Mouse (Mus musculus) left cerebral cortex, adult 2 months (tissue): ENCODE results near the gene Eapp. TPM values are rescaled to one million over a fixed set of nuclear protein-coding genes. Genes with fewer than 3 reads are reported as not detected.
"Not testable (repeated sequence)": the region's sequence is repeated elsewhere in the genome, so short reads cannot be mapped to it uniquely, and the experiment has no call there.

Experiments
- DNase-seq, 2 experiments: peaks; one replicate each; pipeline ENCODE4 v3.0.0; 2021 to 2022; ENCODE audit warnings: low spot score in 2 of 2, mixed read lengths in 1 of 2; ENCODE audit errors: extremely low spot score in 1 of 2
- H3K27ac ChIP-seq: fragments of 200-600 bp; 2 replicates; pipeline ENCODE4 v1.8.1; 2022
- H3K4me3 ChIP-seq: fragments of 200-600 bp; 2 replicates; pipeline ENCODE4 v1.8.1; 2022
- CTCF ChIP-seq: fragments of 200-600 bp; IDR thresholded peaks from 2 replicates; pipeline ENCODE4 v1.8.1; 2022; ENCODE audit warnings: antibody characterized with exemption, mild to moderate bottlenecking, moderate library complexity
- intact Hi-C: fragments of 180-260 bp; cut with DNase I; formaldehyde crosslinking; loops from one replicate; pipeline ENCODE4 v1.15.1; 2025
- long read RNA-seq, 2 experiments: library from polyadenylated mRNA; stranded (forward); transcript quantifications; one replicate each; pipeline ENCODE4 v2.0.0; 2021; ENCODE audit warnings: borderline mapping rate in 2 of 2
- total RNA-seq, 2 experiments: library from RNA; stranded (reverse); gene quantifications; 2 replicates each; pipeline ENCODE4 v1.2.3; 2021

Gene Eapp
- total RNA-seq = 10 to 100 TPM; 37.7 to 42.4 TPM
- long read RNA-seq, experiment 1, full-length matches to known transcripts = 24 of 46 reads
- long read RNA-seq, experiment 1, partial matches to known transcripts = 6 of 46 reads
- long read RNA-seq, experiment 1, other reads (novel, unspliced or antisense) = 16 of 46 reads
- long read RNA-seq, experiment 2, full-length matches to known transcripts = 12 of 19 reads
- long read RNA-seq, experiment 2, partial matches to known transcripts = 2 of 19 reads
- long read RNA-seq, experiment 2, other reads (novel, unspliced or antisense) = 5 of 19 reads

- Histone ChIP-seq H3K4me3 (peak within 1 kb of the TSS; percentile 98), H3K27ac (peak within 1 kb of the TSS; percentile 98)
- no peak; the same call in 1 of the 2 replicates for TF ChIP-seq CTCF
- intact Hi-C loops = loop anchor here (1.0 to 5.0 kb wide), 2 partner anchors 39 to 312 kb away; partner anchors contain the start of gene Sptssa
- DNase-seq = peak; percentile 95 to 96
Measured at GRCm38 (mm10) chr12:54695511-54696241, at the start of gene Eapp. TSS of gene Eapp (minus strand) at chr12:54695897.

DNA sequence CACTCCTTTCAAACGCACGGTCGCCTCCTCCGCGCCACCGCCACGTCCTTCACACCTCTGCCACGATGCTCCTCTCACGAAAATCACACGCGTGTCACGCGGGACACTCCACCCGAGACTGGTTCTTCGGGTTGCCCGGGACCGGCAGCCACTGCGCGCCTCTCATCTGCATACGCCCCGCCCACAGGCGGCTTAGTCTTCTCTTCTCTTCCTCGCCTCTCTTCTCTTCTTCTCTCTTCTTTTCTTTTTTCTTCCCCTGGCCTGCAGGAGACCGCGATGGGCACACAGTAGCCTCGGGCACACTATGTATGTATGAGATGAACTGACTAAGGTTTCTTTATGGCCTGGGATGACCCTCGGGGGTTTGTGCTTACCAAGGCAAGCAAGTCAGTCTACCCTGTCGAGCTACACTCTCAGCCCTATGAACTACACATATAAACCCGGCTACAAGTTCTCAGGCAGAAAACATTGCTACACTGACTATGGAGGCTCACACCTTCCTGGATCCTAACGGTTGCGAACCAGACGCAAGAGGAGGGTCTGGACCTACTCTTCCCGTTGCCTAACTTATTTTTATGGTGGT is 43.1 kb upstream of the Eapp start:
- peak overlapping the region; percentile 78; the same call in 1 of the 2 replicates for H3K27ac ChIP-seq
- DNase-seq, intact Hi-C loops: not testable (repeated sequence)
- peak overlapping the region; percentile 37 for H3K4me3 ChIP-seq

DNA sequence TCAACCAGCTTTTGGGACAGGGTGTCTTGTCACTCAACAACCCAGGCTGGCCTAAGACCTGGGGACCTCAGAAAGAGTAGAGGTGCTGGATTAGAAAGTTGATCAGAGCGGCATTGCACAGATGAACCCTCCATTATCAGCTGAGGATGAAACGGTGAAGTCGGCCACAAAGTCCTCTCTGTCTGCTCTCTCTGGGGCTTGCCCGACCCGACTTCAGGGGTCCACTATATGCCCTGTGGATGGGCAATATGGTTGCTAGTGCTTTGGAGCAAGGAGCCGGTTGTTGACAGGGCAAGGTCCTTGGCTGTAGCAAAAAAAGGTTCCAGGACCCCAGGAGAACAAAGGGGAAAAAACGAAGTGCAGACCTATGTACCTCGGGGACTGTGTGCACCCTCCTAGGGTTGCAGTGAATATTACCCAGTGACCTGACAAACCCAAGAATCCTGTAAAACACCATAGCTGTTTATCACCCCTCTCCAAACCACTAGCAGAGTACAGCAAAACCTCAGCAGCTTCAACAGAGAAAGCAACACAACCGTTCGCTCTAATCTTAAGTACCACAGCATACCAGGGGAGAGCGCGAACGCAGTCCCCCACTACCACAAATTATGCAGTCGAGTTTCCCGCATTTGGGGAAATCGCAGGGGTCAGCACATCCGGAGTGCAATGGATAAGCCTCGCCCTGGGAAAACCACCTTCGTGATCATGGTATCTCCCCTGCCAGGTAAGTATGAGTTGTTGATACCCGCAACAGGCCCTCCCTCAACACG is 42.4 kb upstream of the Eapp start:
- intact Hi-C loops, DNase-seq, H3K4me3 ChIP-seq, H3K27ac ChIP-seq: not testable (repeated sequence)

- H3K4me3 ChIP-seq, DNase-seq, H3K27ac ChIP-seq, intact Hi-C loops: not testable (repeated sequence)
Measured at GRCm38 (mm10) chr12:54734307-54735131, 38.8 kb upstream of the Eapp start.

GRCm38 (mm10) chr12:54729140-54730059 is 33.7 kb upstream of the Eapp start:
- H3K27ac ChIP-seq, intact Hi-C loops, DNase-seq, H3K4me3 ChIP-seq: not testable (repeated sequence)

DNA sequence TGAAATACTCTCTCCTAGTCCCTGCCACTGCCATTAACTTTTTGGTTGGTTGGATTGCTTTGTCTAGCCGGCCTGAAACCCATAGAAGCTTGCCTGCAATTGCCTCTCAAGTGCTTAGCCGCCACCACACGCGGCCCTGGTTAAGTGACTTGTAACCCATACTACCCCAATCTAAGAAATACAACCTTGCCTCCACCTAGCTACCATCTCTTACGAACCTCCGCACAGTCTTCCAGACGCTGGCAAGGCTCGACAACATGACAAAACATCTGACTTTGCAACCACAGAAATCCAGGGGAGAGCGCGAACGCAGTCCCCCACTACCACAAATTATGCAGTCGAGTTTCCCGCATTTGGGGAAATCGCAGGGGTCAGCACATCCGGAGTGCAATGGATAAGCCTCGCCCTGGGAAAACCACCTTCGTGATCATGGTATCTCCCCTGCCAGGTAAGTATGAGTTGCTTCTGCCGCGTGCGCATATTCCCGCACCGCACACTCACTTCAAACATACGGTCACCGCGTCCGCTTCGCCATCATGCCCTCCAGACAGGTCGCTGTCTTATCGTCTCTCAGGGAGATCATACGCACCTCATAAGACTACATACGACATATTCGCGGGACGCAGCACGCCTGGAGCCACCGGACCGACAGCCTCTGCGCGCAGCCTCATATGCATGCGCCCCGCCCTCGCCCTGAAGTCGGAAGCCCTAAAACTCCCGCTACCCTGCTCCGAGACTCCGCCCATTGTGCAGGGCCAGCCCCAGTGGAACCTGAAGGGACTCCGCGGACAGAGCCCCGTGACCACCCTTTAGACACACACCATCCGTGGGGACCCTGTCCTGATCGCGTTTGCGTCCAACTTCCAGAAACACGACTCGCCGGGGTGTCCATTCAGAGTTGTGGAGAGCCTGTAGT is 23.4 kb upstream of the Eapp start:
- intact Hi-C loops, H3K27ac ChIP-seq, DNase-seq, H3K4me3 ChIP-seq: not testable (repeated sequence)

GRCm38 (mm10) chr12:54717516-54717915 is 21.8 kb upstream of the Eapp start:
- H3K4me3 ChIP-seq, DNase-seq, H3K27ac ChIP-seq, intact Hi-C loops: not testable (repeated sequence)

DNA sequence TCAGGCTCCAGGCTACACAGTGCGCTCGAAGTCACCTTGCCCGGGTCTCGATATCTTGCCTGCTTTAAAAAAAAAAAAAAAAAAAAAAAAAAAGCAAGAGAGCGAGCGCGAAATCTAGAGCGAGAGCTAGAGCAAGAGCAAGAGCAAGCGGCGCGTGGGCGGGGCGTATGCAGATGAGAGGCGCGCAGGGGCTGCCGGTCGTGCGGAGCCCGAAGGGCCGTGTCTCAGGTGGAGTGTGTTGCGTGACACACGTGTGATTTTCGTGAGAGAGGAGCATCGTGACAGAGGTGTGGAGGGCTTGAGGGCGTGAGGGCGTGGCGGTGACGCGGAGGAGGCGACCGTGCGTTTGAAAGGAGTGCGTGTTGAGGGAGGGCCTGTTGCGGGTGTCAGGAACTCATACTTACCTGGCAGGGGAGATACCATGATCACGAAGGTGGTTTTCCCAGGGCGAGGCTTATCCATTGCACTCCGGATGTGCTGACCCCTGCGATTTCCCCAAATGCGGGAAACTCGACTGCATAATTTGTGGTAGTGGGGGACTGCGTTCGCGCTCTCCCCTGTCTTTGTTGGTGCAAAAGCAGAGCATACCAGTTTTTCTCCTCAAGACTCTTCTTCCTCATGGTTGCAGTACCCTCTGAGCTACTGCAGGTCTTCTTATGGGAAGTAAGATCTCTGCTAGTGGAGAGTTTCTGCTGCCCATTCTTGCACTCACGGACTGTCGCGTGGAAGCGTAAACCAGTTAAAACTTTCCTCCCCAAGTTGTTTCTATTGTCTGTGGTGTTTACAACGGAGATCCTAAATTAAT is 18.3 kb upstream of the Eapp start:
- intact Hi-C loops, H3K27ac ChIP-seq, H3K4me3 ChIP-seq: not testable (repeated sequence)
- peak; percentile 45 to 49 for DNase-seq

DNA sequence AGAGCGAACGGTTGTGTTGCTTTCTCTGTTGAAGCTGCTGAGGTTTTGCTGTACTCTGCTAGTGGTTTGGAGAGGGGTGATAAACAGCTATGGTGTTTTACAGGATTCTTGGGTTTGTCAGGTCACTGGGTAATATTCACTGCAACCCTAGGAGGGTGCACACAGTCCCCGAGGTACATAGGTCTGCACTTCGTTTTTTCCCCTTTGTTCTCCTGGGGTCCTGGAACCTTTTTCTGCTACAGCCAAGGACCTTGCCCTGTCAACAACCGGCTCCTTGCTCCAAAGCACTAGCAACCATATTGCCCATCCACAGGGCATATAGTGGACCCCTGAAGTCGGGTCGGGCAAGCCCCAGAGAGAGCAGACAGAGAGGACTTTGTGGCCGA is 14.8 kb upstream of the Eapp start:
- intact Hi-C loops, H3K27ac ChIP-seq, H3K4me3 ChIP-seq: not testable (repeated sequence)
- DNase-seq = peak in 1 of 2 experiments; percentile 28

DNA sequence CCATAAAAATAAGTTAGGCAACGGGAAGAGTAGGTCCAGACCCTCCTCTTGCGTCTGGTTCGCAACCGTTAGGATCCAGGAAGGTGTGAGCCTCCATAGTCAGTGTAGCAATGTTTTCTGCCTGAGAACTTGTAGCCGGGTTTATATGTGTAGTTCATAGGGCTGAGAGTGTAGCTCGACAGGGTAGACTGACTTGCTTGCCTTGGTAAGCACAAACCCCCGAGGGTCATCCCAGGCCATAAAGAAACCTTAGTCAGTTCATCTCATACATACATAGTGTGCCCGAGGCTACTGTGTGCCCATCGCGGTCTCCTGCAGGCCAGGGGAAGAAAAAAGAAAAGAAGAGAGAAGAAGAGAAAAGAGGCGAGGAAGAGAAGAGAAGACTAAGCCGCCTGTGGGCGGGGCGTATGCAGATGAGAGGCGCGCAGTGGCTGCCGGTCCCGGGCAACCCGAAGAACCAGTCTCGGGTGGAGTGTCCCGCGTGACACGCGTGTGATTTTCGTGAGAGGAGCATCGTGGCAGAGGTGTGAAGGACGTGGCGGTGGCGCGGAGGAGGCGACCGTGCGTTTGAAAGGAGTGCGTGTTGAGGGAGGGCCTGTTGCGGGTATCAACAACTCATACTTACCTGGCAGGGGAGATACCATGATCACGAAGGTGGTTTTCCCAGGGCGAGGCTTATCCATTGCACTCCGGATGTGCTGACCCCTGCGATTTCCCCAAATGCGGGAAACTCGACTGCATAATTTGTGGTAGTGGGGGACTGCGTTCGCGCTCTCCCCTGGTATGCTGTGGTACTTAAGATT is 14.2 kb upstream of the Eapp start:
- H3K27ac ChIP-seq, intact Hi-C loops, H3K4me3 ChIP-seq: not testable (repeated sequence)
- DNase-seq = peak in 1 of 2 experiments; percentile 1
